Mouse (Mus musculus) forebrain, embryonic 12.5 days (tissue): ENCODE results near the gene Itga3. TPM values are rescaled to one million over a fixed set of nuclear protein-coding genes. Genes with fewer than 3 reads are reported as not detected.
A peak's percentile ranks its signal among the peaks of the same experiment; 100 is the strongest.

Source experiments
- ATAC-seq: fragments of 200-750 bp; cut with Nextera tagmentation; 2 replicates; pipeline ENCODE4 v1.8.0; 2017; ENCODE audit warnings: moderate TSS enrichment; ENCODE audit not compliant: low FRiP score
- H3K27ac ChIP-seq: fragments of 300-500 bp; sonication (generic); 2 replicates; pipeline ENCODE4 v1.5.1; 2016; ENCODE audit warnings: mild to moderate bottlenecking
- H3K27me3 ChIP-seq: fragments of 300-500 bp; sonication (generic); 2 replicates; pipeline ENCODE4 v1.6.1; 2016; ENCODE audit warnings: mild to moderate bottlenecking
- H3K36me3 ChIP-seq: fragments of 300-500 bp; sonication (generic); replicated peaks from 2 replicates; pipeline ENCODE4 v1.6.1; 2016; ENCODE audit warnings: mild to moderate bottlenecking
- H3K4me1 ChIP-seq: fragments of 300-500 bp; sonication (generic); 2 replicates; pipeline ENCODE4 v1.6.1; 2016
- H3K4me2 ChIP-seq: fragments of 300-500 bp; sonication (generic); 2 replicates; pipeline ENCODE4 v1.6.1; 2016; ENCODE audit warnings: mild to moderate bottlenecking, moderate library complexity
- H3K4me3 ChIP-seq: fragments of 300-500 bp; sonication (generic); replicated peaks from 2 replicates; pipeline ENCODE4 v1.5.1; 2016; ENCODE audit warnings: mild to moderate bottlenecking
- H3K9ac ChIP-seq: fragments of 300-500 bp; sonication (generic); 2 replicates; pipeline ENCODE4 v1.6.1; 2016; ENCODE audit warnings: mild to moderate bottlenecking
- H3K9me3 ChIP-seq: fragments of 300-500 bp; sonication (generic); 2 replicates; pipeline ENCODE4 v1.6.1; 2016
- WGBS: fragments of 180-500 bp; shearing (Covaris S2); methylation state at CpG from one replicate; pipeline ENCODE4 v1.1.7; 2016; 5-methylcytosine and 5-hydroxymethylcytosine counted together
- polyA plus RNA-seq: library from polyadenylated mRNA; unstranded; fragments of >200 nt; fragmentation: Nextera tagmentation; extraction: Ambion mirVana; gene quantifications from 2 replicates; pipeline ENCODE4 v1.2.1, GENCODE M21; 2016

The Itga3 gene
- polyA plus RNA-seq, 1 experiment from 2014 or later: 3.8 TPM

GRCm38 (mm10) chr11:95032945-95033344, 43.7 kb downstream of the Itga3 start:
- Histone ChIP-seq H3K4me1 (peaks cover 6% of the 10 kb centered on the region), H3K27ac (no peak overlapping the region), H3K9me3 (no peaks in the 10 kb centered on the region), H3K4me3 (no peak overlapping the region), H3K9ac (no peak overlapping the region), H3K27me3 (peaks cover 3% of the 10 kb centered on the region; the same call in 1 of the 2 replicates), H3K4me2 (no peak overlapping the region), H3K36me3 (no peaks in the 10 kb centered on the region)
- WGBS: 38% methylated on average over 6 of the region's 6 CpGs
- no peak for ATAC-seq

- 41% methylated on average over 13 of the region's 13 CpGs for WGBS
- peak overlapping the region; percentile 50; the same call in 1 of the 2 replicates for H3K27ac ChIP-seq
- H3K9me3 ChIP-seq: no peaks in the 10 kb centered on the region
- no peak overlapping the region for H3K9ac ChIP-seq
- no peak for ATAC-seq
- no peak overlapping the region for H3K4me2 ChIP-seq
- peaks cover 35% of the 10 kb centered on the region for H3K36me3 ChIP-seq
- H3K4me3 ChIP-seq: no peak overlapping the region
- H3K27me3 ChIP-seq: 0 out of 2 replicates have a peak, but pooled peaks cover 3% of the 10 kb centered on the region
- H3K4me1 ChIP-seq: peaks cover 9% of the 10 kb centered on the region
Measured at GRCm38 (mm10) chr11:95027850-95028470, 48.6 kb downstream of the Itga3 start.

GRCm38 (mm10) chr11:95026849-95027248, 49.8 kb downstream of the Itga3 start:
- WGBS: 92% methylated on average over 6 of the region's 6 CpGs
- ATAC-seq: no peak
- H3K27me3 ChIP-seq: 0 out of 2 replicates have a peak, but pooled peaks cover 3% of the 10 kb centered on the region
- H3K4me1 ChIP-seq: peaks cover 9% of the 10 kb centered on the region
- no peak overlapping the region for H3K4me3 ChIP-seq
- H3K36me3 ChIP-seq: peaks cover 46% of the 10 kb centered on the region
- no peak overlapping the region for H3K4me2 ChIP-seq
- H3K9me3 ChIP-seq: no peaks in the 10 kb centered on the region
- H3K27ac ChIP-seq: 0 out of 2 replicates have a peak overlapping the region, but pooled peaks have one; percentile 2
- H3K9ac ChIP-seq: no peak overlapping the region

DNA sequence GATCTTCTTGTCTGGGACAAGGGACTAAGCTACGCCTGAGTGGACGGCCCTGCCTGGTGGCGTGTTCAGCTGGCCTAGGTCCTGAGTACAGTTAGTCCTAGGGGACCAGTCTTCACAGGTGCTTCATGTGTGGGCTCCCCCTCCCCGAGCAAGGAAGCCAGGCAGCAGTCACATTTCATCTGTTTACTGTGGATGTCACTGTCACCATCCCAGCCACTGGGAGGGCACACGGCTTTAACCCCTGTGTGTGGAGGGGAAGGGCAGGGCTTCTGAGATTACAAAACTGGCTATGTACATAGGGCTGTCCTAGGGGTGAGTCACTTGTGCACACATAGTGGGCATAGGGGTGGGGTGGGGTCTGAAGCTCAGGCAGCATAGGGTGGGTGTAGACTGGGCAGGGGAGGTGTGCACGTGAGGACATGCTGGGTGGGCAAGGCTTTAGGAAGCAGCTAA, 50.5 kb downstream of the Itga3 start:
- Histone ChIP-seq H3K27ac (no peak overlapping the region), H3K27me3 (0 out of 2 replicates have a peak, but pooled peaks cover 3% of the 10 kb centered on the region), H3K4me2 (no peak overlapping the region), H3K9ac (no peak overlapping the region), H3K4me3 (no peak overlapping the region), H3K9me3 (no peaks in the 10 kb centered on the region), H3K36me3 (peaks cover 54% of the 10 kb centered on the region), H3K4me1 (peaks cover 9% of the 10 kb centered on the region)
- no peak for ATAC-seq
- 72% methylated on average over 6 of the region's 6 CpGs for WGBS

DNA sequence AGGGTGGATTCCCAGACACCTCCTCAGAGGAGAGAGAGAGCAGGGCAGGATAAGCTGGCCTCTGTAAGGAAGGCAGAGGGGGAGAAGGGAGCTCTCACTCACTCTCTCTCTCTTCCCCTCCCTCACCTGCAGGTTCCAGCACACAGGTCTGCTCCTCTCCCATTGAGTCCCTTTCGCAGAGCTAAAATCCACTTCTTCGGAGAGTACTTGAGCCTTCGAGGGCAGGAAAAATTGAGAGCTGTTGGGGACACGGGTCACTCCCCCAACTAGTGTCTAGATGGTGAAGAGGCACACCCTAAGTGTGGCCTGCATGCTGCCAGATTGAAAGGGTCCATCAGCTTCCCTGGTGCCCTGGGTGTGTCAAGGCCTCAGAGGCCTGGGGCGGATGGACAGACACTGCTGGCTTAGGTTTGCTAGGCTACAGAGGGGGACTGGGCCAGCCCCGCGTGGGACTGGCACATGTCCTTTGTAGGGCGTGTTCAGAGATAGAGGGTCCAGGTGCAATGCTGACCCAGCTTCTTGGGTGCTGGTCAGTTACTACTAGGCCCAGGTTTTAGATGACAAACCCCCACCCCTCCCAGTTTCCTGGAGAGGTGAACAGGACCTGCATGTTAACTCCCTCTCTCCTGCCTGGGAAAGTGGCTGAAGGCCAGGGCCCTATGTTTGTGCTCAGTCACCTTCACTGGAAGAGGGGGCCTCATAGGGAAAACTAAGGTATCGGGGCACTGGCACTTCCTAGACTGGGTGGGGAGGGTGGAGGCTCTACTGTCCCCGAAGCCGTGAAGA, 51.2 kb downstream of the Itga3 start:
- Histone ChIP-seq H3K9ac (no peak overlapping the region), H3K27ac (no peak overlapping the region), H3K9me3 (no peaks in the 10 kb centered on the region), H3K4me1 (peaks cover 9% of the 10 kb centered on the region), H3K36me3 (peaks cover 61% of the 10 kb centered on the region), H3K27me3 (0 out of 2 replicates have a peak, but pooled peaks cover 3% of the 10 kb centered on the region), H3K4me3 (no peak overlapping the region), H3K4me2 (no peak overlapping the region)
- no peak for ATAC-seq
- 93% methylated on average over 11 of the region's 11 CpGs for WGBS

GRCm38 (mm10) chr11:95024439-95025184, 52.0 kb downstream of the Itga3 start:
- no peak overlapping the region for H3K9ac ChIP-seq
- no peak overlapping the region for H3K4me2 ChIP-seq
- peaks cover 9% of the 10 kb centered on the region for H3K4me1 ChIP-seq
- no peaks in the 10 kb centered on the region for H3K9me3 ChIP-seq
- no peak overlapping the region for H3K4me3 ChIP-seq
- peak overlapping the region; percentile 27 for H3K27ac ChIP-seq
- H3K36me3 ChIP-seq: peaks cover 69% of the 10 kb centered on the region
- no peak for ATAC-seq
- H3K27me3 ChIP-seq: 0 out of 2 replicates have a peak, but pooled peaks cover 3% of the 10 kb centered on the region
- 64% methylated on average over 29 of the region's 29 CpGs for WGBS

DNA sequence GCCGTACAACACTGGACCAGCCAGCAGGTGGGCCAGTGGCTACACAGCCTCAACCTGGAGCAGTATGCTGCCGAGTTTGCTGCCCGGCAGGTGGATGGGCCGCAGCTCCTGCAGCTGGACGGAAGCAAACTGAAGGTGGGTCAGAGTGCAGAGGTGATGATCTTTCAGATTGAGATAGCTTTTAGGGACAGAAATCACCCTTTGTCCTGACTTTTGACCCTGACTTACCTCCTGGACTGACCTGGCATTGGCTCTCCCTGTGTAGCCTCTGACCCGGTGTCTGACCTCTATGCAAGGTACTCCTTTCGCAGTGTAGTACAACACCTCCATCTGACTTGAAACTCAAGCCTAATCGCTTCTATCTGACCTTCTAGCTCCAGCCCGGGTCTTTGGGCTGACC, 53.1 kb downstream of the Itga3 start:
- H3K36me3 ChIP-seq: peaks cover 80% of the 10 kb centered on the region
- H3K4me1 ChIP-seq: peaks cover 8% of the 10 kb centered on the region
- ATAC-seq: no peak
- H3K9me3 ChIP-seq: no peaks in the 10 kb centered on the region
- H3K27ac ChIP-seq: no peak overlapping the region
- H3K4me3 ChIP-seq: no peak overlapping the region
- 0 out of 2 replicates have a peak, but pooled peaks cover 3% of the 10 kb centered on the region for H3K27me3 ChIP-seq
- no peak overlapping the region for H3K9ac ChIP-seq
- H3K4me2 ChIP-seq: no peak overlapping the region
- 96% methylated on average over 9 of the region's 9 CpGs for WGBS

DNA sequence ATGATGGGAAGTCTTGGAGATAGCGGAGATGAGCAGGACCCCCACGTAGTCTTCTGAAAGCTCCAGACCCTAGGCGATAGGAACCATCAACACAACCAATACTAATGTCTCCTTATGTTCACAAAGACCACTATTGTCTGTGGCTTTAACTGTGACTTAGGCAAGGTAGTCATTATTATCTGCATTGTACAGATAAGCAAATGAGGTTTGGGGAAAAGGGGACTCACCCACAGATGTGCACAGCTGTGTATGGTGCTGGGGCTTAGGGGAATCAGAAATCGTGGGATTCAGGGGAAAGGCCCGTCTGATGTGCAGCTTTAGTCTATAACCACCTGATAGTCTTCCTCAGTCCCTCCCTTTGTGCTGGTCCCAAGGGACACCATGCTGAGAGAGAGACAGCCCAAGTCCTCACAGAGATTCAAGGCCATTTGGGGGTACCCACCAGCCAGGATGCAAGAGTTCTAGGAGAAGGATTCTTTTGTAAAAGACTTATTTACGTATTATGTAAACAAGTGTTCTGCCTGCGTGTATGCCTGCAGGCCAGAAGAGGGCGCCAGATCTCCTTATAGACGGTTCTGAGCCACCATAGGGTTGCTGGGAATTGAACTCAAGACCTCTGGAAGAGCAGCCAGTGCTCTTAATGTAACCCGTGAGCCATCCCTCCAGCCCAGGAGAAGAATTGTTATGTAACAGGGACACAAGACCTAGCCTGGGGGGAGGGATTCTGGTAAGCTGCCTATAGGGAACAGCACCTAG, 54.2 kb downstream of the Itga3 start:
- Histone ChIP-seq H3K36me3 (peaks cover 89% of the 10 kb centered on the region), H3K27ac (no peak overlapping the region), H3K9me3 (no peaks in the 10 kb centered on the region), H3K4me3 (no peak overlapping the region), H3K27me3 (no peaks in the 10 kb centered on the region), H3K9ac (no peak overlapping the region), H3K4me1 (no peaks in the 10 kb centered on the region), H3K4me2 (no peak overlapping the region)
- ATAC-seq: no peak
- 84% methylated on average over 10 of the region's 10 CpGs for WGBS

DNA sequence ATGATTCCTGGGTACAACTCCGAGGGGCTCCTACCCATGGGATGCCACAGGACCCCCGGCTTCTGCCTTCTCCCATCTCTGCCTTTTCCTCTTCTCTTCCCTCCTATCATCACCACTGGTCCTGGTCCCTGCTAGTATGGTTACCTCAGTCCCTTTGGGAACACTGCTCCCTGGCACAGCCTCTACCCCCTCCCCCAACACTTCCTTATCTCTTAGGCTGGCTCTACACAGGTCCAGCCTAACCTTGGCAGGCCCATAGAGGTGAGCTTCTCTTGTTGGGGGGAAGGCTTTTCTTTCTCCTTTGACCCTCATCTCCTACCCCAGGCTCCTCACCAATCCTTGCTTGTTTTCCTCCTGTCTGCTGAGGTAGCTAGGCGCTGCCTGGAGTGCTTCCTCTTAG, 61.1 kb downstream of the Itga3 start:
- 76% methylated on average over 3 of the region's 3 CpGs for WGBS
- no peak for ATAC-seq
- no peak overlapping the region for H3K4me2 ChIP-seq
- H3K9ac ChIP-seq: no peak overlapping the region
- peaks cover 46% of the 10 kb centered on the region for H3K4me1 ChIP-seq
- H3K9me3 ChIP-seq: no peaks in the 10 kb centered on the region
- H3K27ac ChIP-seq: no peak overlapping the region
- no peak overlapping the region for H3K4me3 ChIP-seq
- H3K27me3 ChIP-seq: no peaks in the 10 kb centered on the region
- H3K36me3 ChIP-seq: peaks cover 67% of the 10 kb centered on the region

GRCm38 (mm10) chr11:95012487-95012886, 64.1 kb downstream of the Itga3 start:
- WGBS: 32% methylated on average over 3 of the region's 3 CpGs
- Histone ChIP-seq H3K27ac (peak overlapping the region; percentile 51), H3K4me3 (peak overlapping the region; percentile 82), H3K9ac (peak overlapping the region; percentile 99; the same call in 1 of the 2 replicates), H3K9me3 (no peaks in the 10 kb centered on the region), H3K4me1 (peaks cover 67% of the 10 kb centered on the region), H3K36me3 (peaks cover 39% of the 10 kb centered on the region), H3K4me2 (peak overlapping the region; percentile 68), H3K27me3 (no peaks in the 10 kb centered on the region)
- ATAC-seq: no peak

DNA sequence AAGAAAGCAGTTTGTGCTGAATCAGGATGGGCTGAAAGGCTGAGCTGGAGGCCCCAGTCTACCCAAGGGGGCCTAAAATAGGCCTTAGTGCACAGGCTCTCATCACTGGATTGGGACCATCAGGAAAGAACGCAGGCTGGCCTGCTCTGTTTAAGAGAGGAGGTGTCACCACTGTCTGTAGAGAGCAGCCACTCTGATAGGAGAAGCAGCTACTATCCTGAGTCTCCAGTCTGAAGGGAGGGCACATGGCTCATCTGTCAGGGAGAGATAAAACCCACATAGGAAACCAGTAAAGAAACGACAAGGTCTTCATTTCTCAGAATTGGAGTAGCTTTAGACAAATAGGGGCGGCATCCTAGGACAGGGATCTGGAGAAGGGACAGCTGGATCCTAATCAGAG, 64.5 kb downstream of the Itga3 start:
- Histone ChIP-seq H3K36me3 (peaks cover 35% of the 10 kb centered on the region), H3K4me3 (peak overlapping the region; percentile 82), H3K9me3 (no peaks in the 10 kb centered on the region), H3K27ac (peak overlapping the region; percentile 51), H3K4me1 (peaks cover 71% of the 10 kb centered on the region), H3K27me3 (no peaks in the 10 kb centered on the region), H3K9ac (peak overlapping the region; percentile 99), H3K4me2 (peak overlapping the region; percentile 68)
- ATAC-seq: no peak
- 67% methylated on average over 3 of the region's 3 CpGs for WGBS
